Mouse (Mus musculus) lung, postnatal 0 days (tissue): ENCODE measurements around the gene Slc12a8. TPM values are rescaled to one million over a fixed set of nuclear protein-coding genes. Genes with fewer than 3 reads are reported as not detected.

Source experiments
- ATAC-seq: fragments of 200-750 bp; cut with Nextera tagmentation; 2 replicates; pipeline ENCODE4 v1.8.0; 2017; ENCODE audit warnings: moderate library complexity
- DNase-seq: peaks from one replicate; pipeline ENCODE4 v3.0.0-alpha.2; 2016; ENCODE audit warnings: low spot score
- H3K27ac ChIP-seq: fragments of 300-500 bp; sonication (generic); 2 replicates; pipeline ENCODE4 v1.5.1; 2014; ENCODE audit warnings: antibody characterized with exemption, mild to moderate bottlenecking, low read length, mixed read lengths
- H3K27me3 ChIP-seq: fragments of 300-500 bp; sonication (generic); replicated peaks from 2 replicates; pipeline ENCODE4 v1.6.1; 2014; ENCODE audit warnings: low read length, mixed read lengths; ENCODE audit not compliant: insufficient read depth
- H3K36me3 ChIP-seq: fragments of 300-500 bp; sonication (generic); 2 replicates; pipeline ENCODE4 v1.6.1; 2014; ENCODE audit warnings: low read length, mixed read lengths; ENCODE audit not compliant: insufficient read depth
- H3K4me1 ChIP-seq: fragments of 300-500 bp; sonication (generic); 2 replicates; pipeline ENCODE4 v1.6.1; 2014; ENCODE audit warnings: antibody characterized with exemption, low read depth, low read length, mixed read lengths; ENCODE audit not compliant: insufficient read depth
- H3K4me2 ChIP-seq: fragments of 300-500 bp; sonication (generic); replicated peaks from 2 replicates; pipeline ENCODE4 v1.6.1; 2014; ENCODE audit warnings: low read depth, mild to moderate bottlenecking, low read length, moderate library complexity, mixed read lengths
- H3K4me3 ChIP-seq: fragments of 300-500 bp; sonication (generic); 2 replicates; pipeline ENCODE4 v1.5.1; 2014; ENCODE audit warnings: low read depth, low read length
- H3K9ac ChIP-seq: fragments of 300-500 bp; sonication (generic); replicated peaks from 2 replicates; pipeline ENCODE4 v1.6.1; 2014; ENCODE audit warnings: low read depth, mild to moderate bottlenecking
- H3K9me3 ChIP-seq: fragments of 300-500 bp; sonication (generic); 2 replicates; pipeline ENCODE4 v1.6.1; 2016; ENCODE audit warnings: low read length, mixed read lengths
- CTCF ChIP-seq: IDR thresholded peaks from 2 replicates; pipeline ENCODE4 v1.5.1; 2016; ENCODE audit warnings: antibody characterized with exemption, mild to moderate bottlenecking
- EP300 ChIP-seq: IDR thresholded peaks from 2 replicates; pipeline ENCODE4 v1.6.1; 2016; ENCODE audit warnings: antibody characterized with exemption, mild to moderate bottlenecking, control low read depth
- WGBS: fragments of 180-500 bp; shearing (Covaris S2); extraction: QIAGEN DNeasy Blood & Tissue Kit; methylation state at CpG from one replicate; pipeline ENCODE4 v1.1.7; 2014; 5-methylcytosine and 5-hydroxymethylcytosine counted together
- polyA plus RNA-seq: library from polyadenylated mRNA; unstranded; fragments of >200 nt; fragmentation: Nextera tagmentation; extraction: Ambion mirVana; gene quantifications from 2 replicates; pipeline ENCODE4 v1.2.1, GENCODE M21; 2015

Gene Slc12a8
- polyA plus RNA-seq, 1 experiment from 2014 or later: 0.79 TPM

- no peak overlapping the region for H3K27ac ChIP-seq
- 74% methylated on average over 8 of the region's 8 CpGs for WGBS
- H3K9me3 ChIP-seq: no peaks in the 10 kb centered on the region
- ATAC-seq (no peak), DNase-seq (no peak)
- H3K27me3 ChIP-seq: no peaks in the 10 kb centered on the region
- H3K4me1 ChIP-seq: peaks cover 4% of the 10 kb centered on the region; the same call in 1 of the 2 replicates
- H3K4me3 ChIP-seq: no peak overlapping the region
- TF ChIP-seq EP300 (no peak), CTCF (no peak)
- H3K36me3 ChIP-seq: no peaks in the 10 kb centered on the region
- no peak overlapping the region for H3K4me2 ChIP-seq
- H3K9ac ChIP-seq: no peak overlapping the region
Measured at GRCm38 (mm10) chr16:33611291-33611690, 94.2 kb downstream of the Slc12a8 start.

GRCm38 (mm10) chr16:33612056-33612770 is 95.1 kb downstream of the Slc12a8 start:
- TF ChIP-seq EP300 (no peak), CTCF (no peak)
- Histone ChIP-seq H3K27me3 (no peaks in the 10 kb centered on the region), H3K4me2 (no peak overlapping the region), H3K9me3 (no peaks in the 10 kb centered on the region), H3K27ac (no peak overlapping the region), H3K36me3 (no peaks in the 10 kb centered on the region), H3K4me1 (peaks cover 4% of the 10 kb centered on the region; the same call in 1 of the 2 replicates), H3K4me3 (no peak overlapping the region), H3K9ac (no peak overlapping the region)
- 69% methylated on average over 6 of the region's 6 CpGs for WGBS
- DNase-seq (peak; percentile 61), ATAC-seq (peak; percentile 58)

DNA sequence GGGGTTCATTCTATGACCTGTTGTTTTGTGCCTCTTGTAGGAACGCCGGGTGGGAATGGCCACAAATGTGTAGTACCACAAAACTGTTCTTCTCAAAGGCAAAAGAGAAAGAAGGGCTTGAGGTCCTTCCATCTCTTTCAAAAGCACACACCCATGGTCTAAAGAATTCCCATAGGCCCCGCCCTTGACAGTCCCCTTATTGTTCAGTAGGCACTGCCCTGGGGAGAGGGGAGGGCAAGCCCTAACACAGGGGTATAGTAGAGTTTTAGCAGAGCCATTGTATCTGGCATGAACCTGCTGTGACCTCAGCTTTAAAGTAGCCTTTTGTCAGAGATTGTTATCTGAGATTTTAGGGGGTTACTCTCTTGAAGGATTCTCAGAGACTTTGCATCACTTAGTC is 98.9 kb downstream of the Slc12a8 start:
- Histone ChIP-seq H3K27ac (no peak overlapping the region), H3K4me2 (no peak overlapping the region), H3K9ac (no peak overlapping the region), H3K4me1 (no peaks in the 10 kb centered on the region), H3K9me3 (no peaks in the 10 kb centered on the region), H3K4me3 (no peak overlapping the region), H3K27me3 (no peaks in the 10 kb centered on the region), H3K36me3 (no peaks in the 10 kb centered on the region)
- DNase-seq (no peak), ATAC-seq (no peak)
- 85% methylated on average over 3 of the region's 3 CpGs for WGBS
- TF ChIP-seq CTCF (no peak), EP300 (no peak)

GRCm38 (mm10) chr16:33621836-33622235 is 104.7 kb downstream of the Slc12a8 start:
- Histone ChIP-seq H3K27me3 (no peaks in the 10 kb centered on the region), H3K4me3 (no peak overlapping the region), H3K27ac (no peak overlapping the region), H3K36me3 (no peaks in the 10 kb centered on the region), H3K9ac (no peak overlapping the region), H3K4me1 (no peaks in the 10 kb centered on the region), H3K4me2 (no peak overlapping the region), H3K9me3 (no peaks in the 10 kb centered on the region)
- no peak for ATAC-seq
- DNase-seq: no peak
- TF ChIP-seq CTCF (no peak), EP300 (no peak)
- WGBS: 67% methylated on average over 2 of the region's 3 CpGs

GRCm38 (mm10) chr16:33624586-33624985 is 107.5 kb downstream of the Slc12a8 start:
- Histone ChIP-seq H3K36me3 (no peaks in the 10 kb centered on the region), H3K4me3 (no peak overlapping the region), H3K27ac (no peak overlapping the region), H3K9me3 (no peaks in the 10 kb centered on the region), H3K4me2 (no peak overlapping the region), H3K9ac (no peak overlapping the region), H3K27me3 (no peaks in the 10 kb centered on the region), H3K4me1 (no peaks in the 10 kb centered on the region)
- WGBS: 91% methylated on average over 9 of the region's 9 CpGs
- DNase-seq: no peak
- no peak for ATAC-seq
- TF ChIP-seq EP300: no peak
- no peak for TF ChIP-seq CTCF

DNA sequence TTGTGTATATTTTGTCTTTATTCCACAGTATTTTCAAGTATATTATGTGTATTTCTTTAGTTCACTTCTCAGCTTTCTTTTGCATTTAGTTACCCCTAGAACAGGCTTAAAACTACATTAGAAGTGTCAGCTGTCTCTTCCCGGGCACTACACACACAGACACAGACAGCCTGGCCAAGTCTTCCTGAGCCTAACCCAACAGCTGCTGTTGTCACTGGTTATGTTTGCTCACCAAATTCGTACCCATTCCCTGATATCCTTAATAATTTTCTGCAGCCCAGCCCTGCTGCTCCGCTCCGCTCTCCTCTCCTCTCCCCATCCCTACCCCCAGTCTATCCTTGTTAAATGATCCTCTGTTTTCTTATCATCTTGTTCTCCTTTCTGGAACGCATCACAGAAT is 112.4 kb downstream of the Slc12a8 start:
- H3K27ac ChIP-seq: no peak overlapping the region
- H3K9me3 ChIP-seq: no peaks in the 10 kb centered on the region
- no peak for ATAC-seq
- 82% methylated on average over 5 of the region's 5 CpGs for WGBS
- no peak for DNase-seq
- no peak for TF ChIP-seq CTCF
- no peak for TF ChIP-seq EP300
- H3K4me3 ChIP-seq: no peak overlapping the region
- H3K4me1 ChIP-seq: no peaks in the 10 kb centered on the region
- H3K27me3 ChIP-seq: no peaks in the 10 kb centered on the region
- no peaks in the 10 kb centered on the region for H3K36me3 ChIP-seq
- H3K9ac ChIP-seq: no peak overlapping the region
- H3K4me2 ChIP-seq: no peak overlapping the region
